Mouse (Mus musculus) midbrain, embryonic 16.5 days (tissue): ENCODE measurements around the gene Bid. TPM values are rescaled to one million over a fixed set of nuclear protein-coding genes. Genes with fewer than 3 reads are reported as not detected.
"Not testable (repeated sequence)": the region's sequence is repeated elsewhere in the genome, so short reads cannot be mapped to it uniquely, and the experiment has no call there.

ENCODE experiments used
- ATAC-seq: fragments of 200-750 bp; cut with Nextera tagmentation; 2 replicates; pipeline ENCODE4 v1.8.0; 2017; ENCODE audit warnings: moderate TSS enrichment
- H3K27ac ChIP-seq: fragments of 300-500 bp; sonication (generic); 2 replicates; pipeline ENCODE4 v1.5.1; 2014; ENCODE audit warnings: mild to moderate bottlenecking, low read length, mixed read lengths
- H3K27me3 ChIP-seq: fragments of 300-500 bp; sonication (generic); 2 replicates; pipeline ENCODE4 v1.6.1; 2014; ENCODE audit warnings: low read depth, low read length, mixed read lengths; ENCODE audit not compliant: control insufficient read depth, insufficient read depth
- H3K36me3 ChIP-seq: fragments of 300-500 bp; sonication (generic); 2 replicates; pipeline ENCODE4 v1.6.1; 2014; ENCODE audit warnings: mild to moderate bottlenecking, low read length, moderate library complexity, mixed read lengths; ENCODE audit not compliant: control insufficient read depth, insufficient read depth
- H3K4me1 ChIP-seq: fragments of 300-500 bp; sonication (generic); 2 replicates; pipeline ENCODE4 v1.6.1; 2014; ENCODE audit warnings: mild to moderate bottlenecking, low read length, mixed read lengths; ENCODE audit not compliant: control insufficient read depth, insufficient read depth
- H3K4me2 ChIP-seq: fragments of 300-500 bp; sonication (generic); 2 replicates; pipeline ENCODE4 v1.6.1; 2014; ENCODE audit warnings: mild to moderate bottlenecking, low read length, mixed read lengths
- H3K4me3 ChIP-seq: fragments of 300-500 bp; sonication (generic); 2 replicates; pipeline ENCODE4 v1.5.1; 2014; ENCODE audit warnings: low read depth, mild to moderate bottlenecking, low read length, moderate library complexity, mixed read lengths
- H3K9ac ChIP-seq: fragments of 300-500 bp; sonication (generic); 2 replicates; pipeline ENCODE4 v1.6.1; 2014; ENCODE audit warnings: low read depth, low read length, mixed read lengths
- H3K9me3 ChIP-seq: fragments of 300-500 bp; sonication (generic); replicated peaks from 2 replicates; pipeline ENCODE4 v1.6.1; 2014; ENCODE audit warnings: mild to moderate bottlenecking, low read length, mixed read lengths; ENCODE audit not compliant: control insufficient read depth, poor library complexity, severe bottlenecking
- WGBS: fragments of 180-500 bp; shearing (Covaris S2); extraction: QIAGEN DNeasy Blood & Tissue Kit; methylation state at CpG from one replicate; pipeline ENCODE4 v1.1.7; 2014; 5-methylcytosine and 5-hydroxymethylcytosine counted together
- polyA plus RNA-seq: library from polyadenylated mRNA; unstranded; fragments of >200 nt; fragmentation: Nextera tagmentation; extraction: Ambion mirVana; gene quantifications from 2 replicates; pipeline ENCODE4 v1.2.1, GENCODE M21; 2015

Gene Bid
- polyA plus RNA-seq, 1 experiment from 2014 or later: 51.5 TPM

- 90% methylated on average over 8 of the region's 8 CpGs for WGBS
- Histone ChIP-seq H3K4me1 (peaks cover 10% of the 10 kb centered on the region), H3K27me3 (0 out of 2 replicates have a peak, but pooled peaks cover 2% of the 10 kb centered on the region), H3K9me3 (no peaks in the 10 kb centered on the region), H3K4me2 (no peak overlapping the region), H3K4me3 (no peak overlapping the region), H3K9ac (no peak overlapping the region), H3K36me3 (no peaks in the 10 kb centered on the region), H3K27ac (no peak overlapping the region)
- ATAC-seq: no peak
Measured at GRCm38 (mm10) chr6:120913783-120914182, 2.9 kb downstream of the Bid start.

GRCm38 (mm10) chr6:120912931-120913330 lies 3.7 kb downstream of the Bid start:
- no peak for ATAC-seq
- 78% methylated on average over 2 of the region's 2 CpGs for WGBS
- no peak overlapping the region for H3K27ac ChIP-seq
- 0 out of 2 replicates have a peak, but pooled peaks cover 2% of the 10 kb centered on the region for H3K27me3 ChIP-seq
- H3K4me2 ChIP-seq: no peak overlapping the region
- H3K36me3 ChIP-seq: no peaks in the 10 kb centered on the region
- no peaks in the 10 kb centered on the region for H3K9me3 ChIP-seq
- no peak overlapping the region for H3K4me3 ChIP-seq
- no peak overlapping the region for H3K9ac ChIP-seq
- H3K4me1 ChIP-seq: peaks cover 10% of the 10 kb centered on the region

- ATAC-seq: no peak
- H3K4me1 ChIP-seq: peaks cover 10% of the 10 kb centered on the region
- H3K27ac ChIP-seq: no peak overlapping the region
- 87% methylated on average over 13 of the region's 13 CpGs for WGBS
- no peaks in the 10 kb centered on the region for H3K36me3 ChIP-seq
- no peak overlapping the region for H3K9ac ChIP-seq
- H3K9me3 ChIP-seq: no peaks in the 10 kb centered on the region
- 0 out of 2 replicates have a peak, but pooled peaks cover 2% of the 10 kb centered on the region for H3K27me3 ChIP-seq
- no peak overlapping the region for H3K4me3 ChIP-seq
- H3K4me2 ChIP-seq: no peak overlapping the region
Measured at GRCm38 (mm10) chr6:120911213-120912007, 5.2 kb downstream of the Bid start.

GRCm38 (mm10) chr6:120909501-120909900 lies 7.2 kb downstream of the Bid start:
- Histone ChIP-seq H3K9ac (no peak overlapping the region), H3K4me2 (no peak overlapping the region), H3K9me3 (no peaks in the 10 kb centered on the region), H3K36me3 (no peaks in the 10 kb centered on the region), H3K27ac (no peak overlapping the region), H3K4me3 (no peak overlapping the region), H3K27me3 (no peaks in the 10 kb centered on the region), H3K4me1 (no peaks in the 10 kb centered on the region)
- WGBS: 86% methylated on average over 3 of the region's 3 CpGs
- ATAC-seq: no peak

GRCm38 (mm10) chr6:120907876-120908597 lies 8.6 kb downstream of the Bid start:
- not testable (repeated sequence) for ATAC-seq, H3K4me3 ChIP-seq, H3K9me3 ChIP-seq, H3K4me2 ChIP-seq, H3K9ac ChIP-seq, H3K36me3 ChIP-seq, H3K27ac ChIP-seq, H3K27me3 ChIP-seq, H3K4me1 ChIP-seq
- WGBS: 90% methylated on average over 9 of the region's 10 CpGs

GRCm38 (mm10) chr6:120906521-120906920 lies 10.1 kb downstream of the Bid start:
- H3K27me3 ChIP-seq: no peaks in the 10 kb centered on the region
- no peak for ATAC-seq
- no peak overlapping the region for H3K27ac ChIP-seq
- H3K4me2 ChIP-seq: no peak overlapping the region
- no peaks in the 10 kb centered on the region for H3K36me3 ChIP-seq
- no peak overlapping the region for H3K9ac ChIP-seq
- no peaks in the 10 kb centered on the region for H3K9me3 ChIP-seq
- 93% methylated on average over 6 of the region's 6 CpGs for WGBS
- H3K4me1 ChIP-seq: no peaks in the 10 kb centered on the region
- H3K4me3 ChIP-seq: no peak overlapping the region

- H3K4me2 ChIP-seq: no peak overlapping the region
- no peaks in the 10 kb centered on the region for H3K27me3 ChIP-seq
- H3K9ac ChIP-seq: no peak overlapping the region
- H3K9me3 ChIP-seq: no peaks in the 10 kb centered on the region
- H3K27ac ChIP-seq: no peak overlapping the region
- no peak for ATAC-seq
- no peaks in the 10 kb centered on the region for H3K36me3 ChIP-seq
- 82% methylated on average over 5 of the region's 5 CpGs for WGBS
- no peak overlapping the region for H3K4me3 ChIP-seq
- no peaks in the 10 kb centered on the region for H3K4me1 ChIP-seq
Measured at GRCm38 (mm10) chr6:120905111-120905510, 11.5 kb downstream of the Bid start.

GRCm38 (mm10) chr6:120903961-120904360 lies 12.7 kb downstream of the Bid start:
- no peaks in the 10 kb centered on the region for H3K27me3 ChIP-seq
- H3K36me3 ChIP-seq: no peaks in the 10 kb centered on the region
- no peak for ATAC-seq
- H3K4me2 ChIP-seq: no peak overlapping the region
- no peak overlapping the region for H3K4me3 ChIP-seq
- no peaks in the 10 kb centered on the region for H3K4me1 ChIP-seq
- no peaks in the 10 kb centered on the region for H3K9me3 ChIP-seq
- WGBS: 92% methylated on average over 11 of the region's 11 CpGs
- no peak overlapping the region for H3K9ac ChIP-seq
- no peak overlapping the region for H3K27ac ChIP-seq

GRCm38 (mm10) chr6:120903450-120903912 lies 13.2 kb downstream of the Bid start:
- 59% methylated on average over 5 of the region's 5 CpGs for WGBS
- no peak overlapping the region for H3K4me3 ChIP-seq
- no peak for ATAC-seq
- no peak overlapping the region for H3K9ac ChIP-seq
- H3K36me3 ChIP-seq: no peaks in the 10 kb centered on the region
- no peak overlapping the region for H3K27ac ChIP-seq
- H3K27me3 ChIP-seq: no peaks in the 10 kb centered on the region
- no peak overlapping the region for H3K4me2 ChIP-seq
- no peaks in the 10 kb centered on the region for H3K4me1 ChIP-seq
- H3K9me3 ChIP-seq: no peaks in the 10 kb centered on the region
